Mouse (Mus musculus): ENCODE data around the gene Borcs8. TPM values are rescaled to one million over a fixed set of nuclear protein-coding genes. Genes with fewer than 3 reads are reported as not detected.
A peak's percentile ranks its signal among the peaks of the same experiment; 100 is the strongest.

The Borcs8 gene
- polyA plus RNA-seq, 1 experiment from 2014 or later: 30.5 TPM

DNA sequence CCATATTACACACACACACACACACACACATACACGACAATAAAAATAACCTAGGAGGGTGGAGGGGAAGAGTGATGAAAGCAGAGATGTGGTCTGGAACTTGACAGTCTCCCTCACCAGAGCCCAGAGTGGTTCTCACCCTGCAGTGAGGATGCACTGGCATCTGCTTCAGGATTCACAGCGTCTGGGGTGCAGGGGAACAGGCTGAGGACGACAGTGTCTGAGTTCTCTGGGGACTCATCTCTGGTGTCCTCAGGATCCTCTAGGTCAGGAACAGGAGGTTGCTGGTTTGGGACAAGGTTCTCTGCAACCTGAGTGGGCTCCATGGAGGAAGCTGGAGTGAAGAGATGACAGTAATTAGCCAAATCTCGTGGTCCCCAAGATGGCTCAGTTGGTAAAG is 1.4 kb upstream of the Borcs8 start:
- Histone ChIP-seq H3K36me3 (ENCODE audit: control insufficient read depth, insufficient read depth, low read length) (peaks cover 8% of the 10 kb centered on the region), H3K27me3 (ENCODE audit: control insufficient read depth, insufficient read depth, low read length) (no peaks in the 10 kb centered on the region), H3K9ac (ENCODE audit: low read length) (no peak overlapping the region), H3K4me3 (ENCODE audit: low read depth, low read length) (no peak overlapping the region), H3K9me3 (ENCODE audit: control insufficient read depth, low read length) (no peaks in the 10 kb centered on the region), H3K27ac (replicated peaks) (no peak overlapping the region), H3K4me2 (replicated peaks; ENCODE audit: low read depth) (peak overlapping the region; percentile 60), H3K4me1 (replicated peaks; ENCODE audit: control insufficient read depth, insufficient read depth) (peaks cover 2% of the 10 kb centered on the region; the same call in 1 of the 2 replicates)
- ATAC-seq (ENCODE audit: low FRiP score, low TSS enrichment) (no peak), DNase-seq (ENCODE audit: low spot score) (no peak)
- TF ChIP-seq CTCF (IDR thresholded peaks at IDR 0.05; ENCODE audit: low read depth): no peak
- TF ChIP-seq EP300 (optimal IDR thresholded peaks at IDR 0.05): no peak
- 74% methylated on average over 4 of the region's 4 CpGs for WGBS

DNA sequence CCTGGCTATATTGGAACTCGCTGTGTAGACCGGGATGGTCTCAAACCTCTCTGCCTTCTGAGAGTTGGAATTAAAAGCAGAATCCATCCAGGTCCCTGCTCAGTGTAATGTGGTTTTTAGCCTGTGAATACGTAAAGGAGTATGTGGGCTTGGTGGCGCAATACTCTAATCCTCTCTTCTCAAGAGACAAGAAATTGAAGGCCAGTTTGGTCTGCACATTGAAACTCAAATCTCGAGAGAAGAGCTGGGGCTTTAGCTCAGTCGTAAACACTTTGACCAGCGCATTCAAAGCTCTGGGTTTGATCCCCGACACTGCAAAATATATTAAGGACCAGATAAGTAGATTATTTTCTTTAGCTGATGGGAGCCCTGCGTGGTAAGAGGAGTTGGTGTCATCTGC is 682 bp downstream of the Borcs8 start:
- TF ChIP-seq CTCF (IDR thresholded peaks at IDR 0.05; ENCODE audit: low read depth) (no peak), EP300 (optimal IDR thresholded peaks at IDR 0.05) (no peak)
- DNase-seq (ENCODE audit: low spot score): no peak
- peak overlapping the region; percentile 61 for H3K4me2 ChIP-seq (replicated peaks; ENCODE audit: low read depth)
- peaks cover 2% of the 10 kb centered on the region; the same call in 1 of the 2 replicates for H3K4me1 ChIP-seq (replicated peaks; ENCODE audit: control insufficient read depth, insufficient read depth)
- H3K9ac ChIP-seq (ENCODE audit: low read length): peak overlapping the region; percentile 68
- WGBS: 5% methylated on average over 9 of the region's 9 CpGs
- no peak for ATAC-seq (ENCODE audit: low FRiP score, low TSS enrichment)
- H3K36me3 ChIP-seq (ENCODE audit: control insufficient read depth, insufficient read depth, low read length): peaks cover 2% of the 10 kb centered on the region; the same call in 1 of the 2 replicates
- H3K27me3 ChIP-seq (ENCODE audit: control insufficient read depth, insufficient read depth, low read length): no peaks in the 10 kb centered on the region
- peak overlapping the region; percentile 86 for H3K27ac ChIP-seq (replicated peaks)
- H3K9me3 ChIP-seq (ENCODE audit: control insufficient read depth, low read length): no peaks in the 10 kb centered on the region
- H3K4me3 ChIP-seq (ENCODE audit: low read depth, low read length): peak overlapping the region; percentile 59

DNA sequence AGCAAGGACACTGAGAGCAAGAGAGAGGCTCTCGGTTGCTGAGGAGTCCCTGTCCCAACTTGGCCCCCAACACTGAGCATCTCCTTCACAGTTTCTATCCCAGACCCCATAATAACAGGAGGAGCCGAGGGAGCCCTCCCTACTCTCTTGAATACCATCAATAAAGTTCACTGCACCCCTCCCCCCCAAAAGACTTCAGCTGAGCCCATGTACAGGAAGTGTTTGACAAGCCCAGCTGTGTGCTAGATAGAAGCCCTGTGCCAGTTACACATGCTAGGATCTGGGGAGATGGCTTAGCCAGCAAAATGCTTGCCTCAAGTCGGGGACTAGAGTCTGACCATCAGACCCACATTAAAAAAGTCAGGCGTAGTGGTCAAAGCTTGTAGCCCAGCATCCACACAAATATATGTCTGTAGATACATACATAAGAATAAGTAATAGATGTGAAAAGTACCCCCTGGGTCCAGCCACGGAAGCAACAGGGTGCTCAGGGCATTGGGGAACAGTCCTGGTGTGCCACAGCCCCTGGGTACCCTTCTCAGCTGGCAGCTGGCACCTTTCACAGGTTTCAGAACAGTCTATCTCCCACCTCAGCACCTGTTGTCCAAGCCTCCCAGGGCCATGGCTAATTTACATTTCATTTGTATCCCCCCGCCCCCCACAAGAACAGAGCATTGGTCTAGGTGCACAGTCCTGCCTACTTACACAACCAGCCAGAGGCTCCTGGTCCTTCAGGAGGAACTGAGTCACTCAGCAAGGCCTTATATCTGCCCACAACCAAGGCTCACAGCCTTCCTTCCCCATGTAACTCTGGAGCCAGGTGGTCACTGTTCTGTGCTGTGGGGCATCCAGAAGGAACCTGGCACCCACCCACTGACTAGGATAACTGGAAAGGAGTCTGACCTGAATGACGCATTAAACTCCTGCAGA is 8.6 kb downstream of the Borcs8 start:
- ATAC-seq (ENCODE audit: low FRiP score, low TSS enrichment): no peak
- H3K27ac ChIP-seq (replicated peaks): no peak overlapping the region
- no peaks in the 10 kb centered on the region for H3K27me3 ChIP-seq (ENCODE audit: control insufficient read depth, insufficient read depth, low read length)
- no peak overlapping the region for H3K9ac ChIP-seq (ENCODE audit: low read length)
- peaks cover 3% of the 10 kb centered on the region for H3K36me3 ChIP-seq (ENCODE audit: control insufficient read depth, insufficient read depth, low read length)
- WGBS: 79% methylated on average over 7 of the region's 7 CpGs
- H3K4me2 ChIP-seq (replicated peaks; ENCODE audit: low read depth): no peak overlapping the region
- no peaks in the 10 kb centered on the region for H3K9me3 ChIP-seq (ENCODE audit: control insufficient read depth, low read length)
- TF ChIP-seq CTCF (IDR thresholded peaks at IDR 0.05; ENCODE audit: low read depth) (no peak), EP300 (optimal IDR thresholded peaks at IDR 0.05) (no peak)
- no peak for DNase-seq (ENCODE audit: low spot score)
- H3K4me3 ChIP-seq (ENCODE audit: low read depth, low read length): no peak overlapping the region
- H3K4me1 ChIP-seq (replicated peaks; ENCODE audit: control insufficient read depth, insufficient read depth): no peaks in the 10 kb centered on the region

DNA sequence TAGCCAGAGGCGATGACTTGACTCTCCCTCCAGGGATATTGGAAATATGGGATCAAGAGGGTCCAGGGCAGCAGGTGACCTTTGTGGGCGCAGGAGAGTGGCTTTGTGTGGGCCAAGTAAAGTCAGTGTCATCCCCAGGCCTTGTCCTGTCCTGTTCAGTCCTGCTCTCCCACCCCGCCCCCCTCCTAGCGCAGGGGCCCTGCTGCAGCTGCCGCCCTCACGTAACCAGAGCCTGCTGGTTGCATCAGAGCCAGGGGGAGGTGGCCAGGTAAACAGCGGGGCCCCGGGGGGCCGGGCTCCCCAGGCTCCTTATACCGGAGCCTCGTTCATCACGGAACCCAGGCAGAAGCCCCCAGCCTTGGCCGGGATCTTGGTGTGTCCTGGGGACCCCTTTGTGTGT is 10.9 kb downstream of the Borcs8 start:
- Histone ChIP-seq H3K27ac (replicated peaks) (no peak overlapping the region), H3K4me2 (replicated peaks; ENCODE audit: low read depth) (no peak overlapping the region), H3K9ac (ENCODE audit: low read length) (no peak overlapping the region), H3K9me3 (ENCODE audit: control insufficient read depth, low read length) (no peaks in the 10 kb centered on the region), H3K4me3 (ENCODE audit: low read depth, low read length) (no peak overlapping the region), H3K36me3 (ENCODE audit: control insufficient read depth, insufficient read depth, low read length) (peaks cover 3% of the 10 kb centered on the region), H3K27me3 (ENCODE audit: control insufficient read depth, insufficient read depth, low read length) (no peaks in the 10 kb centered on the region), H3K4me1 (replicated peaks; ENCODE audit: control insufficient read depth, insufficient read depth) (no peaks in the 10 kb centered on the region)
- 16% methylated on average over 13 of the region's 13 CpGs for WGBS
- ATAC-seq (ENCODE audit: low FRiP score, low TSS enrichment): no peak; the same call in 1 of the 2 replicates
- TF ChIP-seq CTCF (IDR thresholded peaks at IDR 0.05; ENCODE audit: low read depth) (no peak), EP300 (optimal IDR thresholded peaks at IDR 0.05) (no peak)
- DNase-seq (ENCODE audit: low spot score): peak; percentile 35

DNA sequence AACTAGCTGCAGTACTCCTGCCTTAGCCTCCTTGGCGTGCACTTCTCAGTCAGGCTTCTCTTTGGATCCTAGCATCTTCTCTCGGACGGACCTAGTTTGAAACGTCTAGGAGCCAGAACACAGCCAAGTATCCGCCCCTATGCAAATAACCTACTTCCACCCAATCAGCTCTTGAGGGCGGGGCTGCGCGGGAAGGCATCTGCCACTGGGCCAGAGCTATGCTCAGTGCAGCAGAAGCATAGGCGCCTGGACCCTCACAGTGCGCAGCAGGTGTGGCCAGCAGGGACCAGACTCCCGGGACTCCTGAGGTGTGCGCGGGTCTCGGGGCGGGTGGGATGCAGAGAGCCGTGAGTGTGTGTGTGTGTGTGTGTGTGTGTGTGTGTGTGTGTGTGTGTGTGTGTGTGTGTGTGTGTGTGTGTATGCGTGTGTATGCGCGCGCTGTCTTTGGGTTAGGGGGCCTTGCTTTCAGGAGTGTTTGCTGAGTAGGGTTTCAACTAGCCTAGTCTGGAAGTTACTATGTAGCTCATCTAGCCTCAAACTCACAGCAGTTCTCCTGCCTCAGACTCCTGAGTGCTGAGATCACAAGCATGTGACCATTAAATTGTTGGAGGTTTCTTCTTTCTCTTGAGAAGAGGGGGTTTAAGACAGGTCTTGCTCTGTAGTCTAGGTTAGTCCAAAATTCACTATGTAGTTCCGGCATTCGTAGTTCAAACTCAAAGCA is 13.4 kb downstream of the Borcs8 start:
- Histone ChIP-seq H3K4me3 (ENCODE audit: low read depth, low read length) (no peak overlapping the region), H3K9ac (ENCODE audit: low read length) (0 out of 2 replicates have a peak overlapping the region, but pooled peaks have one; percentile 18), H3K9me3 (ENCODE audit: control insufficient read depth, low read length) (no peaks in the 10 kb centered on the region), H3K36me3 (ENCODE audit: control insufficient read depth, insufficient read depth, low read length) (no peaks in the 10 kb centered on the region), H3K4me1 (replicated peaks; ENCODE audit: control insufficient read depth, insufficient read depth) (no peaks in the 10 kb centered on the region), H3K27ac (replicated peaks) (no peak overlapping the region), H3K27me3 (ENCODE audit: control insufficient read depth, insufficient read depth, low read length) (no peaks in the 10 kb centered on the region), H3K4me2 (replicated peaks; ENCODE audit: low read depth) (peak overlapping the region; percentile 23; the same call in 1 of the 2 replicates)
- WGBS: 14% methylated on average over 20 of the region's 22 CpGs
- ATAC-seq (ENCODE audit: low FRiP score, low TSS enrichment) (peak; percentile 92), DNase-seq (ENCODE audit: low spot score) (peak; percentile 86)
- TF ChIP-seq EP300 (optimal IDR thresholded peaks at IDR 0.05) (no peak), CTCF (IDR thresholded peaks at IDR 0.05; ENCODE audit: low read depth) (no peak)

Measured in stomach, postnatal 0 days (tissue).